Mouse (Mus musculus): ENCODE measurements at regions not wholly inside any gene's neighbourhood (a gene's known extent, or its start where the extent isn't known, plus 50 kb on each side); places are given as distances from the start of the nearest gene placed in this dataset.
A peak's percentile ranks its signal among the peaks of the same experiment; 100 is the strongest.

GRCm38 (mm10) chr4:134990651-134991050 is 60.0 kb downstream of the Syf2 start:
- TF ChIP-seq POLR2A (IDR thresholded peaks at IDR 0.05; ENCODE audit: low read depth, low read length) (no peak), CTCF (conservative IDR thresholded peaks at IDR 0.05; ENCODE audit: insufficient read depth, insufficient read length, low read depth, low read length) (no peak)
- H3K4me1 ChIP-seq (ENCODE audit: control insufficient read depth, insufficient read depth, low read length) = no peaks in the 10 kb centered on the region
- no peak overlapping the region for H3K4me3 ChIP-seq (ENCODE audit: insufficient read depth, low read depth, low read length)
- no peak for DNase-seq
- no peaks in the 10 kb centered on the region for H3K27me3 ChIP-seq (replicated peaks; ENCODE audit: control insufficient read depth, insufficient read depth, low read length)
- no peak overlapping the region for H3K27ac ChIP-seq (ENCODE audit: insufficient read depth, low read depth, low read length)
- no peaks in the 10 kb centered on the region for H3K36me3 ChIP-seq (ENCODE audit: control insufficient read depth, insufficient read depth, low read length)
- 89% methylated on average over 11 of the region's 11 CpGs for WGBS

DNA sequence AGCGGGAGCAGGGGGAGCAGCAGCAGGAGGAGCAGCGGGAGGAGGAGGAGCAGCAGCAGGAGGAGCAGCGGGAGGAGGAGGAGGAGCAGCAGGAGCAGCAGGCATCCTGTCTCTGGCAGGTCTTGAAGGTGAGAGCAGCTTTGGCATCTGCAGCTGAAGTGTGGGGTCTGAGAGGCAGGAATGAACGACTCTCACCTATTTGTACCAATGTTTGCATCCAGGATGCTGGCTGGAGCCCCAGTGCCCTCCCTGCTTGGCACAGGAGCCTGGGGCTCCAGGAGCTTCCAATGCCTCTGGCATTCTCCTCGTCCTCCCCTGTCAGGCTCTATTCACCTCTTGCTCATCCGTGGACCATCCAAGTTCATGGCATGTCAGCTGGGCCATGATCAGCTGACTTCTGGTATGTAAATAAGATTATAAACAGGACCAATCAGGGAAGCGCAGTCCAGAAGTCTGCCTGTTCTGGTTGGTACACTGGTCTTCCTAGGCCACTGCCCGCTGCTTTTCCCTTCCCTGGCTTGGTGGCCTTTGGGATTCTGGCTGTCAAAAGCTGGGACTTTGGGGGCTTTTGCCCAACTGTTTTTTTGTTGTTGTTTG is 62.9 kb downstream of the Syf2 start:
- Histone ChIP-seq H3K27ac (ENCODE audit: insufficient read depth, low read depth, low read length) (no peak overlapping the region), H3K4me3 (ENCODE audit: insufficient read depth, low read depth, low read length) (no peak overlapping the region), H3K4me1 (ENCODE audit: control insufficient read depth, insufficient read depth, low read length) (no peaks in the 10 kb centered on the region), H3K27me3 (replicated peaks; ENCODE audit: control insufficient read depth, insufficient read depth, low read length) (no peaks in the 10 kb centered on the region), H3K36me3 (ENCODE audit: control insufficient read depth, insufficient read depth, low read length) (no peaks in the 10 kb centered on the region)
- TF ChIP-seq CTCF (conservative IDR thresholded peaks at IDR 0.05; ENCODE audit: insufficient read depth, insufficient read length, low read depth, low read length) (no peak), POLR2A (IDR thresholded peaks at IDR 0.05; ENCODE audit: low read depth, low read length) (no peak)
- 61% methylated on average over 8 of the region's 8 CpGs for WGBS
- no peak for DNase-seq

GRCm38 (mm10) chr4:134994205-134994604 is 63.5 kb downstream of the Syf2 start:
- no peak for TF ChIP-seq POLR2A (IDR thresholded peaks at IDR 0.05; ENCODE audit: low read depth, low read length)
- no peak for TF ChIP-seq CTCF (conservative IDR thresholded peaks at IDR 0.05; ENCODE audit: insufficient read depth, insufficient read length, low read depth, low read length)
- Histone ChIP-seq H3K4me3 (ENCODE audit: insufficient read depth, low read depth, low read length) (no peak overlapping the region), H3K36me3 (ENCODE audit: control insufficient read depth, insufficient read depth, low read length) (no peaks in the 10 kb centered on the region), H3K27ac (ENCODE audit: insufficient read depth, low read depth, low read length) (no peak overlapping the region), H3K4me1 (ENCODE audit: control insufficient read depth, insufficient read depth, low read length) (no peaks in the 10 kb centered on the region), H3K27me3 (replicated peaks; ENCODE audit: control insufficient read depth, insufficient read depth, low read length) (no peaks in the 10 kb centered on the region)
- no peak for DNase-seq
- 93% methylated on average over 2 of the region's 2 CpGs for WGBS

GRCm38 (mm10) chr4:134994648-134995047 is 64.0 kb downstream of the Syf2 start:
- 79% methylated on average over 6 of the region's 6 CpGs for WGBS
- H3K36me3 ChIP-seq (ENCODE audit: control insufficient read depth, insufficient read depth, low read length) = no peaks in the 10 kb centered on the region
- H3K27me3 ChIP-seq (replicated peaks; ENCODE audit: control insufficient read depth, insufficient read depth, low read length) = no peaks in the 10 kb centered on the region
- TF ChIP-seq POLR2A (IDR thresholded peaks at IDR 0.05; ENCODE audit: low read depth, low read length) (no peak), CTCF (conservative IDR thresholded peaks at IDR 0.05; ENCODE audit: insufficient read depth, insufficient read length, low read depth, low read length) (no peak)
- H3K27ac ChIP-seq (ENCODE audit: insufficient read depth, low read depth, low read length) = no peak overlapping the region
- no peak overlapping the region for H3K4me3 ChIP-seq (ENCODE audit: insufficient read depth, low read depth, low read length)
- DNase-seq = no peak
- H3K4me1 ChIP-seq (ENCODE audit: control insufficient read depth, insufficient read depth, low read length) = no peaks in the 10 kb centered on the region

DNA sequence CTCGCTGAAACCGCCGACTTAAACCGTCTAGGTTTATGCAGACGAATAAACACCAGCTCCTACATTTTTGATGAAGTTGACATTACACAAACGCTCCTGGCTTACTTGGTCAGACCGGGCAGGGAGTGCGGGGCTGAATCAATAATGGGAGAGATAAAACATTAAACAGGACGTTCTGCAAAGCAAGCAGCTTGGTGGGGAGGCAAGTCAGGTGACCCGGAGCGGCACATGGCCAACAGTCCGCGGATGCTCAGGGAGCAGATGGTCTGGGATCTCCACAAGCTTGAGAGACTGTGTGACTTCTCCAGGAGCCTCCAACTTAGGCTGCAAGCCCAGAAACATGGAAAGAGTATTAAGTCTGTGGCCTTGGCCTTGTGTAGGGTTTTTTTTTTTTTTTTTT is 64.4 kb downstream of the Syf2 start:
- Histone ChIP-seq H3K27me3 (replicated peaks; ENCODE audit: control insufficient read depth, insufficient read depth, low read length) (no peaks in the 10 kb centered on the region), H3K36me3 (ENCODE audit: control insufficient read depth, insufficient read depth, low read length) (no peaks in the 10 kb centered on the region), H3K4me1 (ENCODE audit: control insufficient read depth, insufficient read depth, low read length) (no peaks in the 10 kb centered on the region), H3K27ac (ENCODE audit: insufficient read depth, low read depth, low read length) (no peak overlapping the region), H3K4me3 (ENCODE audit: insufficient read depth, low read depth, low read length) (no peak overlapping the region)
- WGBS = 35% methylated on average over 13 of the region's 13 CpGs
- TF ChIP-seq POLR2A (IDR thresholded peaks at IDR 0.05; ENCODE audit: low read depth, low read length) (no peak), CTCF (conservative IDR thresholded peaks at IDR 0.05; ENCODE audit: insufficient read depth, insufficient read length, low read depth, low read length) (no peak)
- DNase-seq = peak; percentile 92

DNA sequence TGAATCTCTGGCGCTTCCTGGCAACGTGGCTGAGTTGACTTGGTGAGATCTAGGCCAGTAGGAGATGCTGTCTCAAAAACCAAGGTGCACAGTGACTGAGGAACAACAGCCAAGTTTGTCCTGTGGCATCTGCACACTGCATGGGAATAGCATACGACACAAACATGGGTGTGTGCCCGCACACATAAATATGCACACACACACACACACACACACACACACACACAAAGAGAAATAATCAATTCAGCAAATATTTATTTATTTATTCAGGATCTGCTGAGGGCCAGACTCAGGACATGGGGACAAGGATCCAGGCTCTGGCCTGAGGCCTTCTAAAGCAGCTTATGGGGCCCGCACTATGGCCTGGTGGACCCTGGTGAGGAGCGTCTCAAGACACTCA is 65.4 kb downstream of the Syf2 start:
- no peak for TF ChIP-seq CTCF (conservative IDR thresholded peaks at IDR 0.05; ENCODE audit: insufficient read depth, insufficient read length, low read depth, low read length)
- no peak for TF ChIP-seq POLR2A (IDR thresholded peaks at IDR 0.05; ENCODE audit: low read depth, low read length)
- WGBS = 92% methylated on average over 6 of the region's 6 CpGs
- Histone ChIP-seq H3K27ac (ENCODE audit: insufficient read depth, low read depth, low read length) (no peak overlapping the region), H3K27me3 (replicated peaks; ENCODE audit: control insufficient read depth, insufficient read depth, low read length) (no peaks in the 10 kb centered on the region), H3K36me3 (ENCODE audit: control insufficient read depth, insufficient read depth, low read length) (no peaks in the 10 kb centered on the region), H3K4me3 (ENCODE audit: insufficient read depth, low read depth, low read length) (no peak overlapping the region), H3K4me1 (ENCODE audit: control insufficient read depth, insufficient read depth, low read length) (no peaks in the 10 kb centered on the region)
- DNase-seq = no peak

DNA sequence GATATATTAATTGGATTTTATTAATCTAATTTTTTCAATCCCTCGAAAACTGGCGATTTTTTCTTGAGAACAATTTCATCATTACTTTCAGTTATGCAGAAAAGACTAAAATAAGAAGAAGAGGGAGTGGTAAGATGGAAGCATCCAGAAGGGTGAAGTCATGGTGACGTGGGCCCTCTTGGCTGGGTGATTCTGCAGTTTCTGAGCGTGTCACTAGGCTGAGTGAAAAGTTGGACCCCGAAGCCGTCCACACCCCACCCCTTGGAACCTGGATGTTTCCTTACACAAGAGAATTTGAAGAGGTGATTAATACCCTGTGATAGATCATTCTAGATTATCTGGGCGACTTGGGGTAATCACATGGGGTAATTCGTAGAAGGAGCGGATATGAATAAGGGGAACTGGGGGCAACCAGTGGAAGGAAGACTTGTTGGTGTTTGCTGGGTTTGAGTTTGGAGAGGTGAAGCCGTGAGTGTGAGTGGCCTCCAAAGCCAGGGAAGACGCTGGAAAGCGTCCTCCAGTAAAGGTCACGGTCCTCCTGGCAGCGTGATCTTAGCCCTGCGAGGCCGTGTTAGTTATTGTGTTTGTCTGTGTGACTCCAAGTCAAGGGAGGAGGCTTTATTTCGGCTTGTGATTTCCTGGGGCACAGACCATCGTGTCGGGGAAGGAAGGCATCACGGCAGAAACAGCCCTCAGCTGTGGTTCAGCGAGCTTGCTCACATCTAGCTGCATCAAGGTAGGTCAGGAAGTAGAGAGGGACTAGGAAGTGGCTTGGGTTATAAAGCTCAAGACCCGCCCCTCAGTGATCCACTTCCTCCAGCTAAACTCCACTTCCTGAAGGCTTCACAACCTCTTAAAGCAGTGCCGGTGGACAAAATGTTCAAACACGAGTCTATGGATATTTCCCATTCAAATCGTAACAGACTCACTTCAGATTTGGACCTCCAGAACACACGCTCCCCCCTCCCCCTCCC is 67.0 kb downstream of the Syf2 start:
- TF ChIP-seq CTCF (conservative IDR thresholded peaks at IDR 0.05; ENCODE audit: insufficient read depth, insufficient read length, low read depth, low read length) (no peak), POLR2A (IDR thresholded peaks at IDR 0.05; ENCODE audit: low read depth, low read length) (no peak)
- Histone ChIP-seq H3K27ac (ENCODE audit: insufficient read depth, low read depth, low read length) (no peak overlapping the region), H3K36me3 (ENCODE audit: control insufficient read depth, insufficient read depth, low read length) (no peaks in the 10 kb centered on the region), H3K4me1 (ENCODE audit: control insufficient read depth, insufficient read depth, low read length) (no peaks in the 10 kb centered on the region), H3K27me3 (replicated peaks; ENCODE audit: control insufficient read depth, insufficient read depth, low read length) (no peaks in the 10 kb centered on the region), H3K4me3 (ENCODE audit: insufficient read depth, low read depth, low read length) (no peak overlapping the region)
- DNase-seq = peak; percentile 20
- WGBS = 88% methylated on average over 26 of the region's 26 CpGs

Data from kidney, adult 2 months (tissue).